Comparison of ENCODE assay signal across 23 mouse cellular contexts in the genomic region with DNA sequence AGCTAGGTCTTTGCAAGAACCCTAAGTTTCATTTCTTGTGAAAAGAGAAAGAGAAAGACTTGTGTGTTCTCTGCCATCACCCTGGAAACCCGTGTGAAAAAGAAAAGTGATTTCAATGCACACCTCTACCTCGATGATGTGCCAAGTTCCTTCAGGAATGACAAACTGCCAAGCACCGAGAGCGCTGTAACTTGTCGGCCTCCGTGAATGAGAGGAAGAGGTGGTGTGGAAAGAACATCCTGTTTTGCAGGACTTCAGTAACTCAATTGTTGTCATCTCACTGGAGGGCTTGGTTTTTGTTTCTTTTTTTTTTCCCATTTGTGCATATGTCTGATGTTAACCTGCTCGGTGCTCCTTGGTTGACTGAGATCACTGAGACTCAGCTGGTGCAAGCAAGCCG.
DNase-seq lines count a peak whose midpoint lies in the region; ATAC-seq and TF ChIP-seq lines count a peak whose summit lies in the region.
"Had no signal": no experiment of that assay in that cellular context is flagged by ENCODE, and none has a peak within 500 bp of the region (broad histone marks: within the 10 kb centered on the region; RNA-seq: fewer than 3 reads in every experiment).

No protein-coding gene starts in this region.

- no peak overlapping the region for H3K27ac ChIP-seq in heart, embryonic 12.5 days (ENCODE audit: poor library complexity, severe bottlenecking)
- no peak overlapping the region for H3K27ac ChIP-seq in kidney, embryonic 14.5 days (ENCODE audit: low read depth, low read length)
- H3K27ac ChIP-seq in stomach, postnatal 0 days (replicated peaks) = 0 out of 2 replicates have a peak overlapping the region, but pooled peaks have one; percentile 1
- no peak overlapping the region for H3K27ac ChIP-seq in forebrain, embryonic 10.5 days
- H3K27ac ChIP-seq: embryonic facial prominence, embryonic 13.5 days; heart, embryonic 13.5 days; hindbrain, embryonic 10.5 days; hindbrain, postnatal 0 days; midbrain, embryonic 10.5 days had no signal

- TF ChIP-seq CTCF in stomach, postnatal 0 days (IDR thresholded peaks at IDR 0.05; ENCODE audit: low read depth) = no peak

- no peaks in the 10 kb centered on the region for H3K36me3 ChIP-seq in heart, embryonic 12.5 days
- no peaks in the 10 kb centered on the region for H3K36me3 ChIP-seq in kidney, embryonic 14.5 days (ENCODE audit: control insufficient read depth, insufficient read depth, low read length)
- no peaks in the 10 kb centered on the region for H3K36me3 ChIP-seq in stomach, postnatal 0 days (ENCODE audit: control insufficient read depth, insufficient read depth, low read length)
- no peaks in the 10 kb centered on the region for H3K36me3 ChIP-seq in forebrain, embryonic 10.5 days (replicated peaks)
- H3K36me3 ChIP-seq: embryonic facial prominence, embryonic 13.5 days; heart, embryonic 13.5 days; hindbrain, embryonic 10.5 days; midbrain, embryonic 10.5 days had no signal

- ATAC-seq in heart, embryonic 12.5 days (ENCODE audit: insufficient number of reproducible peaks, low FRiP score) = no peak
- ATAC-seq in kidney, embryonic 14.5 days (ENCODE audit: low FRiP score, low TSS enrichment) = no peak
- ATAC-seq in stomach, postnatal 0 days (ENCODE audit: low FRiP score, low TSS enrichment) = no peak
- ATAC-seq in erythroblast, adult 5-6 weeks (replicated peaks; ENCODE audit: low FRiP score, poor library complexity, severe bottlenecking) = no peak
- ATAC-seq: forebrain, postnatal 0 days; hindbrain, postnatal 0 days; intestine, postnatal 0 days had no signal

- no peak for TF ChIP-seq EP300 in stomach, postnatal 0 days (optimal IDR thresholded peaks at IDR 0.05)

- no peaks in the 10 kb centered on the region for H3K9me3 ChIP-seq in heart, embryonic 12.5 days (replicated peaks)
- H3K9me3 ChIP-seq in kidney, embryonic 14.5 days (ENCODE audit: control insufficient read depth, low read length) = no peaks in the 10 kb centered on the region
- H3K9me3 ChIP-seq in stomach, postnatal 0 days (ENCODE audit: control insufficient read depth, low read length) = no peaks in the 10 kb centered on the region
- no peaks in the 10 kb centered on the region for H3K9me3 ChIP-seq in forebrain, embryonic 10.5 days
- H3K9me3 ChIP-seq: embryonic facial prominence, embryonic 13.5 days; heart, embryonic 13.5 days; hindbrain, embryonic 10.5 days; midbrain, embryonic 10.5 days had no signal

- H3K9ac ChIP-seq in heart, embryonic 12.5 days = no peak overlapping the region
- H3K9ac ChIP-seq in kidney, embryonic 14.5 days (ENCODE audit: low read depth, low read length) = no peak overlapping the region
- H3K9ac ChIP-seq in stomach, postnatal 0 days (ENCODE audit: low read length) = no peak overlapping the region
- H3K9ac ChIP-seq: embryonic facial prominence, embryonic 13.5 days; forebrain, postnatal 0 days; heart, embryonic 13.5 days had no signal

- no peaks in the 10 kb centered on the region for H3K27me3 ChIP-seq in heart, embryonic 12.5 days (replicated peaks)
- H3K27me3 ChIP-seq in kidney, embryonic 14.5 days (ENCODE audit: control insufficient read depth, insufficient read depth, low read length) = no peaks in the 10 kb centered on the region
- no peaks in the 10 kb centered on the region for H3K27me3 ChIP-seq in stomach, postnatal 0 days (ENCODE audit: control insufficient read depth, insufficient read depth, low read length)
- H3K27me3 ChIP-seq in forebrain, embryonic 10.5 days (ENCODE audit: poor library complexity, severe bottlenecking) = no peaks in the 10 kb centered on the region
- H3K27me3 ChIP-seq: embryonic facial prominence, embryonic 13.5 days; heart, embryonic 13.5 days had no signal

- H3K4me3 ChIP-seq in heart, embryonic 12.5 days = no peak overlapping the region
- no peak overlapping the region for H3K4me3 ChIP-seq in kidney, embryonic 14.5 days (ENCODE audit: low read length)
- H3K4me3 ChIP-seq in stomach, postnatal 0 days (ENCODE audit: low read depth, low read length) = no peak overlapping the region
- no peak overlapping the region for H3K4me3 ChIP-seq in forebrain, embryonic 10.5 days
- H3K4me3 ChIP-seq: embryonic facial prominence, embryonic 13.5 days; heart, embryonic 13.5 days; hindbrain, embryonic 10.5 days; midbrain, embryonic 10.5 days had no signal

- no peak overlapping the region for H3K4me2 ChIP-seq in heart, embryonic 12.5 days
- no peak overlapping the region for H3K4me2 ChIP-seq in kidney, embryonic 14.5 days (replicated peaks; ENCODE audit: low read depth, low read length)
- no peak overlapping the region for H3K4me2 ChIP-seq in stomach, postnatal 0 days (replicated peaks; ENCODE audit: low read depth)
- H3K4me2 ChIP-seq: embryonic facial prominence, embryonic 13.5 days; heart, embryonic 13.5 days had no signal

- WGBS in heart, embryonic 12.5 days = 69% methylated on average over 8 of the region's 8 CpGs
- WGBS in kidney, embryonic 14.5 days = 77% methylated on average over 8 of the region's 8 CpGs
- 71% methylated on average over 8 of the region's 8 CpGs for WGBS in stomach, postnatal 0 days
- WGBS in forebrain, embryonic 10.5 days = 92% methylated on average over 8 of the region's 8 CpGs

- peaks cover 33% of the 10 kb centered on the region for H3K4me1 ChIP-seq in heart, embryonic 12.5 days (replicated peaks)
- peaks cover 15% of the 10 kb centered on the region for H3K4me1 ChIP-seq in kidney, embryonic 14.5 days (ENCODE audit: control insufficient read depth, insufficient read depth, low read length)
- H3K4me1 ChIP-seq in stomach, postnatal 0 days (replicated peaks; ENCODE audit: control insufficient read depth, insufficient read depth) = 0 out of 2 replicates have a peak, but pooled peaks cover 2% of the 10 kb centered on the region
- no peaks in the 10 kb centered on the region for H3K4me1 ChIP-seq in forebrain, embryonic 10.5 days
- H3K4me1 ChIP-seq: hindbrain, embryonic 10.5 days; midbrain, embryonic 10.5 days had no signal

- DNase-seq in heart, adult 11 months = peak; percentile 94
- peak; percentile 43 for DNase-seq in kidney, adult 18-20 months
- DNase-seq in kidney, postnatal 10 days = peak; percentile 47
- DNase-seq in stomach, postnatal 0 days (ENCODE audit: low spot score) = no peak
- no peak for DNase-seq in forebrain, embryonic 10.5 days (ENCODE audit: extremely low spot score, low spot score)
- DNase-seq: adrenal gland, postnatal 25 days; cerebellum, adult 11-12 months; cerebellum, postnatal 14 days; forebrain, postnatal 0 days; left cerebral cortex, postnatal 4 days; liver; lung, postnatal 14 days; retina, postnatal 1 day; thymus, postnatal 14 days had no signal

Comparison
In these comparisons a context has a peak if more than half of its experiments do, and no peak if none do; other contexts are left out.
1. DNase-seq: peak in heart, adult 11 months (single experiment), kidney, adult 18-20 months (single experiment) and kidney, postnatal 10 days (single experiment); none in stomach, postnatal 0 days (single experiment) and forebrain, embryonic 10.5 days (single experiment).